Mouse (Mus musculus): ENCODE measurements around the gene Add2.

Add2 gene

GRCm38 (mm10) chr6:86079323-86079722, 50.8 kb downstream of the Add2 start:
- CTCF ChIA-PET, result no interaction called here

- CTCF ChIA-PET, result no interaction called here
Observed at GRCm38 (mm10) chr6:86085518-86085917, 57.0 kb downstream of the Add2 start.

- CTCF ChIA-PET, result no interaction called here
Observed at GRCm38 (mm10) chr6:86086851-86087571, 58.5 kb downstream of the Add2 start.

GRCm38 (mm10) chr6:86087813-86088212, 59.3 kb downstream of the Add2 start:
- CTCF ChIA-PET, result no interaction called here

- CTCF ChIA-PET, result no interaction called here
Observed at GRCm38 (mm10) chr6:86094202-86094838, 65.8 kb downstream of the Add2 start.

GRCm38 (mm10) chr6:86095518-86095917, 67.0 kb downstream of the Add2 start:
- CTCF ChIA-PET, result no interaction called here

GRCm38 (mm10) chr6:86096733-86097132, 68.3 kb downstream of the Add2 start:
- CTCF ChIA-PET, result no interaction called here

- CTCF ChIA-PET, result no interaction called here
Observed at GRCm38 (mm10) chr6:86097155-86097554, 68.7 kb downstream of the Add2 start.

GRCm38 (mm10) chr6:86099003-86099402, 70.5 kb downstream of the Add2 start:
- CTCF ChIA-PET, result no interaction called here

GRCm38 (mm10) chr6:86101451-86101850, 73.0 kb downstream of the Add2 start:
- CTCF ChIA-PET, result no interaction called here

- CTCF ChIA-PET, result no interaction called here
Observed at GRCm38 (mm10) chr6:86102874-86103273, 74.4 kb downstream of the Add2 start.

- CTCF ChIA-PET, result no interaction called here
Observed at GRCm38 (mm10) chr6:86103614-86104013, 75.1 kb downstream of the Add2 start.

GRCm38 (mm10) chr6:86104719-86105118, 76.2 kb downstream of the Add2 start:
- CTCF ChIA-PET, result no interaction called here

GRCm38 (mm10) chr6:86106045-86106444, 77.6 kb downstream of the Add2 start:
- CTCF ChIA-PET, result no interaction called here

GRCm38 (mm10) chr6:86107101-86107500, 78.6 kb downstream of the Add2 start:
- CTCF ChIA-PET, result no interaction called here

GRCm38 (mm10) chr6:86115843-86116242, 87.4 kb downstream of the Add2 start:
- CTCF ChIA-PET, result no interaction called here

GRCm38 (mm10) chr6:86123057-86123456, 94.6 kb downstream of the Add2 start:
- CTCF ChIA-PET, result no interaction called here

- CTCF ChIA-PET, result no interaction called here
Observed at GRCm38 (mm10) chr6:86125761-86126160, 97.3 kb downstream of the Add2 start.

- CTCF ChIA-PET, result interaction anchor here (0.6 kb wide), 4 partner anchors 25 to 1363 kb away, joined by 3 to 12 read pairs (median 3); no protein-coding TSS in a partner anchor
Observed at GRCm38 (mm10) chr6:86126953-86127581, 98.6 kb downstream of the Add2 start.

- CTCF ChIA-PET, result no interaction called here
Observed at GRCm38 (mm10) chr6:86128504-86128903, 100.0 kb downstream of the Add2 start.

- CTCF ChIA-PET, result interaction anchor here (0.5 kb wide), 1 partner anchor 12 kb away, joined by 3 read pairs; no protein-coding TSS in a partner anchor
Observed at GRCm38 (mm10) chr6:86129872-86130498, 101.5 kb downstream of the Add2 start.

GRCm38 (mm10) chr6:86133882-86134281, 105.4 kb downstream of the Add2 start:
- CTCF ChIA-PET, result no interaction called here

- CTCF ChIA-PET, result no interaction called here
Observed at GRCm38 (mm10) chr6:86136206-86136605, 107.7 kb downstream of the Add2 start.
